Mouse (Mus musculus): ENCODE measurements around the gene Kifc5b. TPM values are rescaled to one million over a fixed set of nuclear protein-coding genes. Genes with fewer than 3 reads are reported as not detected.
"Not testable (repeated sequence)": the region's sequence is repeated elsewhere in the genome, so short reads cannot be mapped to it uniquely, and the experiment has no call there.

Kifc5b gene
- total RNA-seq, 1 experiment from 2014 or later = 5.2 TPM

GRCm38 (mm10) chr17:26918343-26918742, 1.5 kb downstream of the Kifc5b start:
- DNase-seq = no peak

- not testable (repeated sequence) for DNase-seq
Measured at GRCm38 (mm10) chr17:26919516-26919915, 2.6 kb downstream of the Kifc5b start.

GRCm38 (mm10) chr17:26922368-26922767, 5.5 kb downstream of the Kifc5b start:
- DNase-seq = not testable (repeated sequence)

GRCm38 (mm10) chr17:26925414-26925813, 8.5 kb downstream of the Kifc5b start:
- DNase-seq = not testable (repeated sequence)

- DNase-seq = peak; percentile 75
Measured at GRCm38 (mm10) chr17:26931795-26932194, 14.9 kb downstream of the Kifc5b start.

- peak; percentile 99 for DNase-seq
Measured at GRCm38 (mm10) chr17:26932839-26933398, 16.0 kb downstream of the Kifc5b start, which contains the start of gene Phf1. Phf1 (plus strand) TSS chr17:26933052.

- DNase-seq = no peak
Measured at GRCm38 (mm10) chr17:26933419-26933818, 16.5 kb downstream of the Kifc5b start.

- DNase-seq = no peak
Measured at GRCm38 (mm10) chr17:26933885-26934827, 17.3 kb downstream of the Kifc5b start.

- no peak for DNase-seq
Measured at GRCm38 (mm10) chr17:26935027-26935426, 18.1 kb downstream of the Kifc5b start.

- DNase-seq = no peak
Measured at GRCm38 (mm10) chr17:26936453-26936852, 19.6 kb downstream of the Kifc5b start.

GRCm38 (mm10) chr17:26936921-26937695, 20.2 kb downstream of the Kifc5b start:
- DNase-seq = no peak

GRCm38 (mm10) chr17:26937883-26938695, 21.2 kb downstream of the Kifc5b start:
- DNase-seq = no peak

GRCm38 (mm10) chr17:26938731-26939130, 21.8 kb downstream of the Kifc5b start:
- peak; percentile 48 for DNase-seq

GRCm38 (mm10) chr17:26939178-26939972, 22.5 kb downstream of the Kifc5b start, which contains the start of gene Cuta:
Cuta (minus strand) TSS chr17:26939569.
- DNase-seq = peak; percentile 99

GRCm38 (mm10) chr17:26939973-26940300, 23.0 kb downstream of the Kifc5b start:
- DNase-seq = no peak

- DNase-seq = peak; percentile 60
Measured at GRCm38 (mm10) chr17:26941031-26941789, 24.3 kb downstream of the Kifc5b start, which contains the start of gene Syngap1. Syngap1 (plus strand) TSS chr17:26941253.

- no peak for DNase-seq
Measured at GRCm38 (mm10) chr17:26941841-26942570, 25.1 kb downstream of the Kifc5b start.

GRCm38 (mm10) chr17:26945824-26946495, 29.1 kb downstream of the Kifc5b start:
- DNase-seq = no peak

GRCm38 (mm10) chr17:26946567-26946966, 29.7 kb downstream of the Kifc5b start:
- DNase-seq = peak; percentile 94

Measured in adrenal gland, postnatal 14 days (tissue).